Mouse (Mus musculus): ENCODE measurements around the gene Tent5c. TPM values are rescaled to one million over a fixed set of nuclear protein-coding genes. Genes with fewer than 3 reads are reported as not detected.

The Tent5c gene
- 1 to 10 TPM; 1.4 to 1.8 TPM for total RNA-seq (2021)
- long read RNA-seq, experiment 1, full-length matches to known transcripts: 1 of 1 reads
- long read RNA-seq, experiment 1, partial matches to known transcripts: 0 of 1 reads
- long read RNA-seq, experiment 1, other reads (novel, unspliced or antisense): 0 of 1 reads
- long read RNA-seq, experiment 2: 0 reads

DNA sequence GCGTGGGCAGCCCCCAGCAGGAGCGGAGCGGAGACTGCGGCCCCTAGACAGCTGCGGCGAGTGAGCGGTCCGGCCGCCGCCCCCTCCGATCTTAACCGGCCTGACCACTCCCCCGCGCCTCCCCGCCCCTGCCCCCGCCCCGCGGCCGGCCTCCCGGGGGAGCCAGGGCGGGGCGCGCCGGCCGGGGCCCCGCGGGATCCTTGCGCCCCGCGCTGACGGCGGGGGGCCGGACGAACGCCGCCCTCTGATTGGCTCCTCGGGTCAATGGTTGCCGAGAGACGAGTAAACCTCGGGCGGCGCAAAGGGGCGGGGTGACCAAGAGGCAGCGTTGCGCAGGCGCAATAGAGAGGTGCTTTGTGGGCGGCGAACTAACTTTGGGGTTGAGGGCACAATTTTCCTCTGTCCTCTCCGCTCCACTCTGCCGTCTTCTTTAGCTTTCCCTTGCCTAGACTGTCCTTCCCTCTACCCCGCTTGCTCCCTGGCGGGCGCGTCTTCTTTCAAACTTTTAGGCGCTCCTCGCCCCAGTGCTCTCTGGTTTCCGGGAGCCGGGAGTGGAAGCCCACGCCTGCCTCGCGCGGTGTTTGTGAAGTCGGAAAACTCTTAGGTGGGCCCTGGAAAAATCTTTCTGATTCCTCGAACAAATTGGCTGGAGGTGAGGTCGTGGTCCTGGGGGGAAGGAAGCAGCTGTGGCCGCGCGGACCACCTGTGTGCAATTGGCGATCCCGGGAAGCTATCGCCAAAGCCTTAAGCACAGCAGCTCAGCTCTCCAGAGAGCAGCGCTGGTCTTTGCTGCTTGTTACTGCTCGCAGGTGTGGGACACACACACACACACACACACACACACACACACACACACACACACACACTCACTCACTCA, at the start of gene Tent5c:
TSS of gene Tent5c (minus strand) at position 192 of the 877 bp plus-strand sequence.
- DNase-seq (ENCODE audit: low spot score): peak; percentile 96

DNA sequence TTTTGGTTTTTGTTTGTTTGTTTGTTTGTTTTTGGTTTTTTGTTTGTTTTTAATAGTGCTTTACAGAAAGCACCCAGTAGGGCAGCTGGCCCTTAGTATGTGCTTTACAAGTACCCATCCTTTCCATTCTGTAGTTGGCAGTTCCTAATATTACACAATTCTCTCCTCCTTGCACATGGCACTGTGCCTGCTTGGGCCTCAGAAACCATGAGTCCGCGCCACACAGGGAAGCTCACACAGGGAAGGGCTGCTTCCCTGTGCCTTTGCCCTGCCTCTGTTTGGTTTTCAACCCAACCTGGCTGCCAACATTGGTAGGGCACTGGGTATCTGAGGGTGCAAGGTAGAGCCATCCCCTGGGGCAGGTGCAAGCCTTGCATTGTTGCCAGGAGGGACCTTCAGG, 47.6 kb upstream of the Tent5c start:
- DNase-seq (ENCODE audit: low spot score): no peak

DNA sequence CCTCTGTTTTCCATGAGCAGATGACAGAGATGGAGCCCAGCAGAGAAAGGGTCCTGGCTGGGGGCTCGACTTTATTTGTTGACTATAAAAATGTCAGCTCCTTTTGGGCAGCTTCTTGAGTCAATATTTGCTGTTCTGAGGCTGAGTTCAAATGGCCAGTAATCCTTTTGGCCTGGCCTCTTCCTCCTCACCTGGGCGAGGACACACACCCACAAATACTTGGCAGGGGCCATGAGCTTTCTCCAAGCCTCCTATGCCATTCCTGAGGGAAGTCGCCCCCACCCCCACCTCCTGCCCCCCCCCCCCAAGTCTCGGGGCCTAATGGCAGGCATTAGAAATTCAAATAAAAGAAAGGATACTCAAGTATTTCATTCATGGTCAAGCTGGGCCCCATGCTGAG, 46.8 kb upstream of the Tent5c start:
- DNase-seq (ENCODE audit: low spot score): no peak

- no peak for DNase-seq (ENCODE audit: low spot score)
These were observed 46.2 kb upstream of the Tent5c start for GRCm38 (mm10) chr3:100535298-100535697.

DNA sequence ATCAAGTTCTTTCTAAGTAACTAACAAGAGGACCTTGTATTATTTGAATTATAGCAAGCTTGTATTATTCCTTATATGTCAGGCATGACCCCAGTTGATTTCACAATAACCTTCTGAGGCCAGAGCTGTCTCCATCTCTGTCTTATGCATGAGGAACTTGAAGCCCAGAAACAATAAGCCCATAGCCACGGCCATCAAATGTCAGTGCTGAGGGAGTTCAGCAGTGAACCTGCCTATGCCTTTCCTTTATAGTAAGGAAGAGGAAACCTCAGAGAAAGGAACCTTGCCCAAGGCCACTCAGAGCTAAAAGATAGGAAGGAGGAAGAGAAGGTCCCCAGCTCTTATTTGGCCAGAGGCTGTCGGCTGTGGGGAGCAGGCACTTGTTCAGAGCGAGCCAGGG, 45.3 kb upstream of the Tent5c start:
- no peak for DNase-seq (ENCODE audit: low spot score)

- no peak for DNase-seq (ENCODE audit: low spot score)
These were observed 44.3 kb upstream of the Tent5c start for GRCm38 (mm10) chr3:100533429-100533828.

DNA sequence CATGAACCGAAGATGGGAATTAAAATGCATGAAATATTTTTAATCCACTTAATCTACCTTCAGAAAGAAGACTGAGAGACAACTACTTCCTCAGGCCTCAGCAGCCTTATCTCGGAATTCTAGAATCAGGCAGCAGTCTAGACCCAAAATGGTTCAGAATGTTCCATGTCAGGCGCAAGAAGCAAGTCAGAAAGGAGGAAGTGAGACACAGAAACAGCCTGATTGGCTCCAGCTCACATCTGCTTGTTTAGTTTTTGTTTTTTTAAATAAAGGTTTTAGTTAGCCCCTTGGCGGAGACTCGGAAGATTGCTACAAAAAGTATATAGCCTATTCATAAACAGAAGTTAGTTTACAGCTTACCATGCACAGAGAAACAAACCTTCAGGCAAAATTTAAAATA, 41.8 kb upstream of the Tent5c start:
- DNase-seq (ENCODE audit: low spot score): no peak

GRCm38 (mm10) chr3:100530244-100530788, 41.2 kb upstream of the Tent5c start:
- no peak for DNase-seq (ENCODE audit: low spot score)

DNA sequence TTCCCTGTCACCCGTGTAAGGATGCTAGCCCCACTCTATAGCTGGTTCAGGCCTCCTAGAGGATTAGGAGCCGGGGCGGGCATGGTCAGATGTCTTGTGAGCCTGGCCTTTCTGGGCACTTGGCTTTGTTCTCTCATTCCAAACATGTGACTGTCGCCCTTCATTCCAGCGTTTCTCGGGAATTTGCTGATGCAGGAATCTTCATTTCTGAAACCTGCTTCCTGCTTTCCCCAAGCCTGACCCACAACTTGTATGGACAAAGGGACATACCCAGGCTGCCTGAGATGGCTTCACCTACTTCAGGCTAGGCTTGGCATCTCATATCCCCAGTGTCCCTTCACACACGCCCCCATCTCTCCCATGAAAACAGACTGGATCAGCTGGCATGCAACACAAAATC, 33.5 kb upstream of the Tent5c start:
- DNase-seq (ENCODE audit: low spot score): no peak

DNA sequence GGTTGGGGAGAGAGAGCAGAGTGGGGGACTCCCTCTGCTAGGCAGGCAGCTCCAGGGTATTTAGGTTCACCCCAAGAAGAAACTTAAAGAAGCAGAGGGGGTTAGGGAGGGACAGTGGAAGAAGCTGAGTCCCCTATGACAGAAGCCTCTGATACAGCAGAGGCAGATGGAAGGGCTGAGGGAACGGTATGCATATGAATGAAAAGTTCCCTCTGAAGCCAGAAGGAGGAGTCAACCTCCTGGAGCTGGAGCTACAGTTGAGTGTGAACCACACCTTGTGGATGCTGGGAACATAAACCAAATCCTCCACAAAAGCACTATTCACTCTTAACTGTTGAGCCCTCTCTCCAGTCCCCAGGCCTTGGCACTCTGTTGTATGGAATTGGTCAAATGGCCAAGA, 32.5 kb upstream of the Tent5c start:
- no peak for DNase-seq (ENCODE audit: low spot score)

DNA sequence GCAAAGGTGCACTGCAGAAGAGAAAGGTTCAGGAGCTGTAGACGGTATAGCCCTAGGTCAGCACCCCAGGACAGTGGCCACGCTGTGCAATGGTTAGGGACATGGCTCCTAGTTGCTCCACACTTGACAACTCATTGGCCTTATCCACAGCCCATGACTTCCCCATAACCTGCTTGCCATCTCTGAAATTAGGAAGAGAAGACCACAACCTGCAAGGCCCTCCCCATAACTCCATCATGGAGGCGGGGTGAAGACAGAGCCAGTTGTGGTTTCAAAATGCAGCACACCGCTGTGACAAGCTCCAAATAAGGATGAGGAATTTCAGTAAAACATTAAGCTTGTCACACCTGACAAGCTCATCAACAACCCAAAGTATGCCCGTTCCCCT, 26.6 kb upstream of the Tent5c start:
- no peak for DNase-seq (ENCODE audit: low spot score)

DNA sequence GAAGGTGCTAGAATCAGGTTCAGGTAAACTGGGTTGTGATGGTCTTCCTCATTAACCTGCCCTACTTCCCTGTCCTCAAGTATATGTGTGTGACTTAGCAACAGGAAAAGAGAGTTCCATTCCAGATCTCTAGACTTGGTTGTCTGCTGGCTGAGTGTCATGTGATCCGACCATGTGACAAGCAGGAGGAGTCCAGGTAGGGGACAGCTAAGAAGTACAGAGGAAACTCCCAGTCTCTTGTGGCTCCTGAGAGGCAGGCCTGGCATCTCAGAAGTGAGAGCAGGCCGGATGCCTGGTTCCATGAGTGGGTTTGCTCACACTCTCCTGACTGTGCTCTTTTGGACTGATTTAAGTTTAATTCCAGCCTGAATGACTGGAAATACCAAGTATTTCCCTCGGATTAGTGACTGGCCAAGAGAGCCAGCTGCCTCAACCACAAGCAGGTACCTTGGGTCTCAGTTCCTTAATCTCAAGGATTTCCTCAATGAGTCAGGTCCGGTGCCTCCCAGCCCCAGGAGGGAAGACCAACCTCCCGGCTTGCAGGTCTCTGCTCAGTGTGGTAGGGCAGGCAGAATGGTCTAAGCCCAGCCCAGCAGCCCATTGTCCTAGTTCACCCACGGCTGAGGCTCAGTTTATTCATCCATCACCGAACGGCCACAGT, 26.1 kb upstream of the Tent5c start:
- DNase-seq (ENCODE audit: low spot score): no peak

GRCm38 (mm10) chr3:100507174-100507573, 18.1 kb upstream of the Tent5c start:
- no peak for DNase-seq (ENCODE audit: low spot score)

GRCm38 (mm10) chr3:100506715-100507114, 17.6 kb upstream of the Tent5c start:
- DNase-seq (ENCODE audit: low spot score): no peak

DNA sequence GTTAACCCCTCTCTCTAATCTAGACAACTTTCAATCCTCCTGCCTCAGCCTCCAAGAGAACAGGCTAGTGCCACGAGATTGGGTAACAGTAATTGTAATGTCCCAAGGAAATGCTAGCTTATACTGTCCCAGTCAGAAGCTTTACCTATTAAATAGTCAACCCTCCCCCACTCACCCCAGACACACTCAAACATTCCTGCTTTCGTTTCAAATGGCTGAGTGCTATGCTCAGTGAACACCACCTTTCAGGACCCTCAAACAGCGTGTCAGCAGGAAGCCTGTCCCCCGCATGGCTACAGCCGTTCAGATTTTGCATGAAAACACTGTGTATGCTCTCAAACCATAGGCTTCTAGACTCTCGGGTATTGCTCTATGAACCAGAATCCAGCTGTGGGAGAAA, 14.8 kb upstream of the Tent5c start:
- DNase-seq (ENCODE audit: low spot score): no peak

GRCm38 (mm10) chr3:100502516-100502915, 13.4 kb upstream of the Tent5c start:
- no peak for DNase-seq (ENCODE audit: low spot score)

- DNase-seq (ENCODE audit: low spot score): no peak
These were observed 12.8 kb upstream of the Tent5c start for GRCm38 (mm10) chr3:100501899-100502298.

DNA sequence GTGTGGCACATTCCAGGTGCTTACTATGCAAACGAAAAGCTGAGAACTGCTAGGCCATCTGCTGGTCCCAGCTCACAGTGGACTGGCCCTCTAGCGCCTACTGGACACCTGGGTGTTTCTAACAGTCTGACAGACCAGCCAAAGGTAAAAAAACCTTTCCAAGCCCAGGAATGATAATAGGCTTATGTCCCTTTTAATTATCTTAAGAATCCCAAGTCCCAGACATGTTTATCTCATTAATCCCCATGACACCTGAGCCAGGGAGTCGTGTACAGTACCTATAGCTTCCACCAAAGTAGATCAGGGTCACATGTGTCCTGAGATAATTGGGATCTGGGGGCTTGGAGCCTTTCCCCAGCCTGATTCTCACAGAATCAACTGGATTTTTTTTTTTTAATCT, 7.0 kb upstream of the Tent5c start:
- DNase-seq (ENCODE audit: low spot score): no peak

GRCm38 (mm10) chr3:100495456-100495855, 6.3 kb upstream of the Tent5c start:
- DNase-seq (ENCODE audit: low spot score): peak; percentile 32

GRCm38 (mm10) chr3:100494912-100495311, 5.8 kb upstream of the Tent5c start:
- DNase-seq (ENCODE audit: low spot score): peak; percentile 8

GRCm38 (mm10) chr3:100490010-100490300, 831 bp upstream of the Tent5c start:
- DNase-seq (ENCODE audit: low spot score): no peak
